Mouse (Mus musculus) intestine, embryonic 14.5 days (tissue): ENCODE results near the gene Baz1b. TPM values are rescaled to one million over a fixed set of nuclear protein-coding genes. Genes with fewer than 3 reads are reported as not detected.

Source experiments
- ATAC-seq: fragments of 200-750 bp; cut with Nextera tagmentation; replicated peaks from 2 replicates; pipeline ENCODE4 v1.8.0; 2017; ENCODE audit warnings: low read depth, moderate number of reproducible peaks, moderate TSS enrichment, moderate library complexity; ENCODE audit not compliant: low FRiP score, low TSS enrichment
- DNase-seq: peaks from one replicate; pipeline ENCODE4 v3.0.0-alpha.2; 2018; ENCODE audit warnings: low spot score
- H3K27ac ChIP-seq: fragments of 300-500 bp; sonication (generic); 2 replicates; pipeline ENCODE4 v1.5.1; 2014; ENCODE audit warnings: low read depth, mild to moderate bottlenecking, control low read depth
- H3K27me3 ChIP-seq: fragments of 300-500 bp; sonication (generic); replicated peaks from 2 replicates; pipeline ENCODE4 v1.6.1; 2014; ENCODE audit warnings: low read length, control low read depth; ENCODE audit not compliant: control insufficient read depth, insufficient read depth
- H3K36me3 ChIP-seq: fragments of 300-500 bp; sonication (generic); 2 replicates; pipeline ENCODE4 v1.6.1; 2014; ENCODE audit warnings: low read length, control low read depth; ENCODE audit not compliant: control insufficient read depth, insufficient read depth
- H3K4me1 ChIP-seq: fragments of 300-500 bp; sonication (generic); replicated peaks from 2 replicates; pipeline ENCODE4 v1.6.1; 2014; ENCODE audit warnings: low read length, control low read depth, mixed read lengths; ENCODE audit not compliant: control insufficient read depth, insufficient read depth
- H3K4me2 ChIP-seq: fragments of 300-500 bp; sonication (generic); 2 replicates; pipeline ENCODE4 v1.6.1; 2014; ENCODE audit warnings: low read length
- H3K4me3 ChIP-seq: fragments of 300-500 bp; sonication (generic); 2 replicates; pipeline ENCODE4 v1.5.1; 2014; ENCODE audit warnings: low read depth, low read length, control low read depth, mixed read lengths
- H3K9ac ChIP-seq: fragments of 300-500 bp; sonication (generic); 2 replicates; pipeline ENCODE4 v1.6.1; 2014; ENCODE audit warnings: mild to moderate bottlenecking, low read length
- H3K9me3 ChIP-seq: fragments of 300-500 bp; sonication (generic); 2 replicates; pipeline ENCODE4 v1.6.1; 2016; ENCODE audit warnings: low read length, control low read depth; ENCODE audit not compliant: control insufficient read depth
- WGBS: fragments of 180-500 bp; shearing (Covaris S2); extraction: QIAGEN DNeasy Blood & Tissue Kit; methylation state at CpG from one replicate; pipeline ENCODE4 v1.1.7; 2014; 5-methylcytosine and 5-hydroxymethylcytosine counted together
- microRNA-seq: library from miRNA; unstranded; fragments of <30 nt; microRNA quantifications from one replicate; pipeline ENCODE4, GENCODE M21; 2016
- polyA plus RNA-seq: library from polyadenylated mRNA; unstranded; fragments of >200 nt; fragmentation: Nextera tagmentation; extraction: Ambion mirVana; gene quantifications from 2 replicates; pipeline ENCODE4 v1.2.1, GENCODE M21; 2014

The Baz1b gene
- polyA plus RNA-seq, 1 experiment from 2014 or later = 50.8 TPM

DNA sequence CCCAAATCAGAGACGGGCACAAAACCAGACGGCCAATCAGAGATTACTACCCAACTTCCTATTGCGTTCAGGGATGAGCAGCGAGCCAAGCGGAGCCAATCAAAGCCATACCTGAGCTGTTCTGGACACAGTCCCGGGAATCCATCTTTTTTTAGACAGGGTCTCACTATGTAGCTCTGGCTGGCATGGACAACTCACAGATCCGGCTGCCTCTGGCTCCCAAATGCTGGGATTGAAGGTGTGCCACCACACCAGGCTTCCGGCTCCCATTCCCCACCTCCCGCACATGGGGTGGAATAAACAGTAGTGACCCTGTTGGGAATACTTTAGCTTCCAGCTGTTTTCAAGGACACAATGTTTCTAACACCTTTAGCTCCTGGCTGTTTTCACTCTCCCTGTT, 93.2 kb downstream of the Baz1b start:
- DNase-seq (no peak), ATAC-seq (no peak)
- no peak overlapping the region for H3K9ac ChIP-seq
- no peaks in the 10 kb centered on the region; the same call in 1 of the 2 replicates for H3K4me1 ChIP-seq
- no peaks in the 10 kb centered on the region for H3K9me3 ChIP-seq
- peaks cover 8% of the 10 kb centered on the region; the same call in 1 of the 2 replicates for H3K27me3 ChIP-seq
- 59% methylated on average over 9 of the region's 9 CpGs for WGBS
- no peak overlapping the region for H3K4me2 ChIP-seq
- H3K4me3 ChIP-seq = no peak overlapping the region
- no peak overlapping the region for H3K27ac ChIP-seq
- no peaks in the 10 kb centered on the region for H3K36me3 ChIP-seq

DNA sequence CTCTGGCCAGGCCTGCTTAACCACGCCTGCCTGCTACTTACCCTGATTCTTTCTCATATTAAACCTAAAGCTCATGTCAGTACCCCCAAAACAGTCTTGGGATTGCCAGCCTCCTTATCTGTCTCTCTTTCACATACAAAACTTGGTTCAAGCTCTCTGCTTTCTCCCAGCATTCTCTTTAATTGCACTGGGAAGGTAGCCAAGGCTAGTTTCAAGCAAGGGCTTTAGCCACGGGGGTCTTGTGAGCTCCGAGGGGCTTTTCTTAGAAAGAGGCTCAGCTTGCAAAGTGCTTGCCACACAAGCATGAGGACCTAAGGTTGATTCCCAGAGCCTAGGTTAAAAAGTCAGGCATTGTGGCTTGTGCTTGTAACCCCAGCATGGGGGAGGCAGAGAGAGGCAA, 98.1 kb downstream of the Baz1b start:
- WGBS = 82% methylated on average over 3 of the region's 3 CpGs
- Histone ChIP-seq H3K4me1 (no peaks in the 10 kb centered on the region; the same call in 1 of the 2 replicates), H3K9ac (no peak overlapping the region), H3K27ac (no peak overlapping the region), H3K36me3 (no peaks in the 10 kb centered on the region), H3K4me2 (no peak overlapping the region), H3K4me3 (no peak overlapping the region), H3K9me3 (no peaks in the 10 kb centered on the region), H3K27me3 (no peaks in the 10 kb centered on the region)
- ATAC-seq (no peak), DNase-seq (no peak)

DNA sequence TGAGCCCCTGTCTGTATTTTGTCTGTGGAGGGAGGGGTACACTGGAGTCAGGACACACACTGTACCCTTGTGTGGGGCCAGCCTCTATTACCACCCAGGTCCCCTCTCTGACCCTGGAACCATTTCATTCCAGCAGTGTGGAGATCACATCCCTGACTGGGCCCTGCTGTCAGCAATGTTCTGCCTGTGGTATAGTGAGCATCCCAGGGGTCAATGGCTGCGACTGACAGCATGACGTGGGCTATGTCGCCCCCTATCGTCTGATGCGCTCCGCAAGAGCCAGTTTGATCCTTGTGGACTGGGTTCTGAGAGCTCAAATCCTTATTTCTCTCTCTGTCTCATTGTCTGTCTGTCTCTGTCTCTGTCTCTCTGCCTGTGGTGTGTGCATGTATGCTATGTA, 99.1 kb downstream of the Baz1b start:
- H3K27me3 ChIP-seq = no peaks in the 10 kb centered on the region
- peak; percentile 88 for DNase-seq
- 0% methylated on average over 6 of the region's 6 CpGs for WGBS
- peak; percentile 67; the same call in 1 of the 2 replicates for ATAC-seq
- H3K4me3 ChIP-seq = no peak overlapping the region
- H3K27ac ChIP-seq = no peak overlapping the region
- no peak overlapping the region for H3K4me2 ChIP-seq
- no peaks in the 10 kb centered on the region for H3K36me3 ChIP-seq
- H3K4me1 ChIP-seq = no peaks in the 10 kb centered on the region
- no peaks in the 10 kb centered on the region for H3K9me3 ChIP-seq
- no peak overlapping the region for H3K9ac ChIP-seq

DNA sequence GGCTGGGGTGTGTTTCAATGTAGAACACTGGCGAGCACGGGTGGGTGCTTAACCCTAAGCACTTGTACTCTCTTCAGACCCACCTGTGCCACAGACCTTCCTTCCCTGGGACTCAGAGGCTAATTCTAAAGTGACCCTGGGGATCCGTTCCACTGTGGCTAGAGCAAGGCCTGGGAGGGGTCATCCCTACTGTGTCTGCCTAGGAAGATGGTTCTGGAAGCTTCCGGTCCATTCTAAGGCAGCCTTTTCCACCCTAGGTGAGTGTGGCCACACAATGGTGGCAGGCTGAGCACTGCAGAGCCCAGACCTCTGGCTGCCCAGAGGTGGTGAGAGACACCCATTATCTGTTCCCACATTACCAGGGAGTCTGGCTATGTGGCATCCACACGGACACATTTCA, 99.9 kb downstream of the Baz1b start:
- Histone ChIP-seq H3K27me3 (no peaks in the 10 kb centered on the region), H3K27ac (no peak overlapping the region), H3K9ac (no peak overlapping the region), H3K4me1 (no peaks in the 10 kb centered on the region), H3K4me3 (no peak overlapping the region), H3K9me3 (no peaks in the 10 kb centered on the region), H3K4me2 (no peak overlapping the region), H3K36me3 (no peaks in the 10 kb centered on the region)
- WGBS = 76% methylated on average over 5 of the region's 5 CpGs
- DNase-seq (no peak), ATAC-seq (no peak)

DNA sequence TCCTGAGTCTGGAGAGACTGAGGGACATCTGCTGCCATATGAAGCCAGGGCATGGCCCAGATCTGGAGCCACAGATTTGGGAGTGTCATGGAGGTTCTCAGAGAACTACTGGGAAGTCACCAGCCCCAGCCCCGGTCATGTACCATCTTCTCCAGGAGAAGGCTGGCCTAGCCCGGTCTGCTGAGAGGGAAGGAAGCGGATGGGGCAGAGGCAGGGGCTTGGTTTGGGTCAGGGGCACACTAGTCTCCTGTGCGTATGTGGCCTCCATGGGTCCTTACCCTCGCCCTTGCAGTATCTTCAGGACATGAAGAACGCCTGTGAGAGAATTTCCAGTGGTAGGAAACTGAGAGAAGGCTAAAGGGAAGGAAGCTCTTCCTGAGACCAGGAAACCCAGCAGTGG, 103.6 kb downstream of the Baz1b start:
- Histone ChIP-seq H3K9me3 (no peaks in the 10 kb centered on the region), H3K36me3 (no peaks in the 10 kb centered on the region), H3K4me3 (no peak overlapping the region), H3K4me1 (no peaks in the 10 kb centered on the region), H3K9ac (no peak overlapping the region), H3K4me2 (no peak overlapping the region), H3K27ac (no peak overlapping the region), H3K27me3 (no peaks in the 10 kb centered on the region)
- DNase-seq (no peak), ATAC-seq (no peak)
- 79% methylated on average over 6 of the region's 6 CpGs for WGBS

DNA sequence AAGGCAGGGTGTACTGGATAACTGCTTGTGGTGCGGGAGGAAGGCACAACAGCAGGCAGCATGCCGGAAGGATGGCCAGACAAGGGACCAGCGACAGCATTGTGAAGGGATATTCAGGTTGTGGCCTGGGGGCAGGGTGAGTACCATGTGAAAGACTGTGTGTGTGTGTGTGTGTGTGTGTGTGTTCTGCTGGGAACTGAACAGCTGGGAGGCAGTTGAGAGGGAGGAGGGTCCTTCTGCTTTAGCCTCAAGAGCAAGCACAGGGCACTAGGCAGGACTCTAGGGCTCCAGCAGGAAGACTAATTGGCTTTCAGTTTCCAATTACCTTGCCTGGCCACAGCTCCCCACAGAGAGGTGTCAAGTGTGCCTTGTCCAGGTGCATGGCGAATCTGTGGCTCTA, 104.1 kb downstream of the Baz1b start:
- no peak for DNase-seq
- no peak for ATAC-seq
- H3K4me3 ChIP-seq = no peak overlapping the region
- no peaks in the 10 kb centered on the region for H3K9me3 ChIP-seq
- H3K36me3 ChIP-seq = no peaks in the 10 kb centered on the region
- H3K27me3 ChIP-seq = no peaks in the 10 kb centered on the region
- no peak overlapping the region for H3K9ac ChIP-seq
- 58% methylated on average over 4 of the region's 4 CpGs for WGBS
- no peaks in the 10 kb centered on the region for H3K4me1 ChIP-seq
- no peak overlapping the region for H3K27ac ChIP-seq
- H3K4me2 ChIP-seq = no peak overlapping the region

DNA sequence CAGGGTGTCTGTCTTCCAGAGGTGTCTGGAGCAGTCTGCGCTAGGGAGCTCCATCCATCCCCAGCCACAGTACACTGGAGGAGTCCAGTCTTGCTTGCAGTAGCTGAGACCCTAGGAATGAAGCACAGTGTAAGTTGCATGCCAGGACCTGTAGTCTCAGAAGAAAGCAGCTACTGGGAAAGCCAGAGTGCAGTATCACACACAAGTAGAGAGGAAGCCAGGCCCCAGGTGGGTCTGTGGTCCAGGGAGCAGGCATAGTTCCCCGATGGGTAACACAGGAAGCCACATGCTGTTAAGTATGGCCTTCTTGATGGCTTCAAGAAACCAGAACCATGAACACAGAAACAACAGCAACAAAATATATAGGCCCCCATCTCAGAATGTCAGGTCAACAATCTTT, 104.9 kb downstream of the Baz1b start:
- no peak for ATAC-seq
- no peak overlapping the region for H3K9ac ChIP-seq
- no peak for DNase-seq
- 87% methylated on average over 2 of the region's 2 CpGs for WGBS
- H3K27ac ChIP-seq = no peak overlapping the region
- no peaks in the 10 kb centered on the region for H3K4me1 ChIP-seq
- H3K36me3 ChIP-seq = no peaks in the 10 kb centered on the region
- H3K4me2 ChIP-seq = no peak overlapping the region
- no peak overlapping the region for H3K4me3 ChIP-seq
- no peaks in the 10 kb centered on the region for H3K27me3 ChIP-seq
- H3K9me3 ChIP-seq = no peaks in the 10 kb centered on the region

Small RNA genes within 50 kb of the gene (microRNA-seq; reads per million reads assigned to microRNA genes)
- gene Gm25315 = not detected

Other genes with a start within 250 kb of the Baz1b start
- gene Cldn4, start 240.3 kb upstream of the Baz1b start, polyA plus RNA-seq = 78.1 and 78.3 TPM in 2 replicates
- 113 and 143 TPM in 2 replicates for gene Cldn3, start 201.1 kb upstream of the Baz1b start, polyA plus RNA-seq
- 99.7 and 104 TPM in 2 replicates for gene Abhd11, start 178.1 kb upstream of the Baz1b start, polyA plus RNA-seq
- gene Stx1a, start 163.8 kb upstream of the Baz1b start, polyA plus RNA-seq = 15.9 and 20.2 TPM in 2 replicates
- 32.5 and 33.3 TPM in 2 replicates for gene Dnajc30, start 123.1 kb upstream of the Baz1b start, polyA plus RNA-seq
- 98.0 and 107 TPM in 2 replicates for gene Bud23, start 122.3 kb upstream of the Baz1b start, polyA plus RNA-seq
- 7.0 and 7.5 TPM in 2 replicates for gene Vps37d, start 109.0 kb upstream of the Baz1b start, polyA plus RNA-seq
- 5.2 and 6.4 TPM in 2 replicates for gene Mlxipl, start 97.4 kb upstream of the Baz1b start, polyA plus RNA-seq
- gene Tbl2, start 37.6 kb upstream of the Baz1b start, polyA plus RNA-seq = 26.2 and 27.8 TPM in 2 replicates
- gene Bcl7b, start 19.0 kb upstream of the Baz1b start, polyA plus RNA-seq = 48.0 and 55.3 TPM in 2 replicates
- gene Fzd9, start 64.0 kb downstream of the Baz1b start, polyA plus RNA-seq = 0.65 and 1.2 TPM in 2 replicates
- gene Fkbp6, start 162.8 kb downstream of the Baz1b start, polyA plus RNA-seq = 0.19 TPM in 2 replicates
- gene Trim50, start 166.0 kb downstream of the Baz1b start, polyA plus RNA-seq = not detected in 2 replicates
- 28.8 and 29.2 TPM in 2 replicates for gene Nsun5, start 182.7 kb downstream of the Baz1b start, polyA plus RNA-seq
- gene Pom121, start 207.3 kb downstream of the Baz1b start, polyA plus RNA-seq = 14.8 and 16.5 TPM in 2 replicates